Mouse (Mus musculus) bone marrow macrophage, adult 2 months (primary cell): Measurements from ENCODE around the gene Klra2. TPM values are rescaled to one million over a fixed set of nuclear protein-coding genes. Genes with fewer than 3 reads are reported as not detected.
"Not testable (repeated sequence)": the region's sequence is repeated elsewhere in the genome, so short reads cannot be mapped to it uniquely, and the experiment has no call there.

ENCODE experiments used
- H3K27ac ChIP-seq: 2 replicates; pipeline ENCODE4 v1.5.1; 2012; ENCODE audit warnings: low read depth, low read length; ENCODE audit not compliant: insufficient read depth
- H3K4me1 ChIP-seq: 2 replicates; pipeline ENCODE4 v1.6.1; 2012; ENCODE audit warnings: low read length; ENCODE audit not compliant: control insufficient read depth, insufficient read depth
- H3K4me3 ChIP-seq: 2 replicates; pipeline ENCODE4 v1.5.1; 2012; ENCODE audit warnings: mild to moderate bottlenecking, low read length, moderate library complexity; ENCODE audit not compliant: insufficient read depth
- CTCF ChIP-seq: IDR thresholded peaks from 2 replicates; pipeline ENCODE4 v1.5.1; 2012; ENCODE audit warnings: low read depth, mild to moderate bottlenecking, low read length, moderate library complexity
- POLR2A ChIP-seq: IDR thresholded peaks from 2 replicates; pipeline ENCODE4 v1.6.1; 2012; ENCODE audit warnings: mild to moderate bottlenecking, low read depth, low read length, borderline replicate concordance
- polyA plus RNA-seq: library from polyadenylated mRNA; stranded (reverse); fragments of >200 nt; gene quantifications from 2 replicates; pipeline ENCODE4 v1.2.4, GENCODE M21; 2012; ENCODE audit not compliant: missing spikeins, insufficient read depth, insufficient read length

The Klra2 gene
- polyA plus RNA-seq = 4.5 and 5.3 TPM in 2 replicates

GRCm38 (mm10) chr6:131247206-131247605 lies at the start of gene Klra2:
Gene Klra2, minus strand, starts transcription at chr6:131247362.
- peaks cover 21% of the 10 kb centered on the region for H3K4me1 ChIP-seq
- TF ChIP-seq POLR2A (no peak), CTCF (no peak)
- no peak within 1 kb of the TSS; the same call in 1 of the 2 replicates for H3K4me3 ChIP-seq
- peak within 1 kb of the TSS; percentile 40 for H3K27ac ChIP-seq

- Histone ChIP-seq H3K4me1 (peaks cover 8% of the 10 kb centered on the region), H3K27ac (no peak overlapping the region), H3K4me3 (no peak overlapping the region)
- no peak for TF ChIP-seq POLR2A
- TF ChIP-seq CTCF = no peak
Observed at GRCm38 (mm10) chr6:131294435-131295112, 47.4 kb upstream of the Klra2 start.

- peaks cover 8% of the 10 kb centered on the region for H3K4me1 ChIP-seq
- no peak overlapping the region for H3K4me3 ChIP-seq
- H3K27ac ChIP-seq = no peak overlapping the region
- TF ChIP-seq POLR2A (no peak), CTCF (no peak)
Observed at GRCm38 (mm10) chr6:131293916-131294315, 46.8 kb upstream of the Klra2 start.

- Histone ChIP-seq H3K27ac (no peak within 1 kb of the TSS), H3K4me1 (peaks cover 8% of the 10 kb centered on the region), H3K4me3 (peak within 1 kb of the TSS; percentile 85)
- no peak for TF ChIP-seq CTCF
- no peak for TF ChIP-seq POLR2A
Observed at GRCm38 (mm10) chr6:131292991-131293788, 46.0 kb upstream of the Klra2 start, which contains the start of gene Magohb. Gene Magohb, minus strand, starts transcription at chr6:131293244.

- no peak for TF ChIP-seq POLR2A
- TF ChIP-seq CTCF = no peak
- H3K4me3 ChIP-seq = peak overlapping the region; percentile 85
- no peak overlapping the region for H3K27ac ChIP-seq
- peaks cover 8% of the 10 kb centered on the region for H3K4me1 ChIP-seq
Observed at GRCm38 (mm10) chr6:131292276-131292990, 45.3 kb upstream of the Klra2 start.

GRCm38 (mm10) chr6:131290430-131290829 lies 43.3 kb upstream of the Klra2 start:
- no peak for TF ChIP-seq POLR2A
- peak; percentile 44; the same call in 1 of the 2 replicates for TF ChIP-seq CTCF
- Histone ChIP-seq H3K4me1 (peaks cover 8% of the 10 kb centered on the region), H3K4me3 (no peak overlapping the region)

GRCm38 (mm10) chr6:131278160-131278559 lies 31.0 kb upstream of the Klra2 start:
- not testable (repeated sequence) for H3K4me3 ChIP-seq, H3K27ac ChIP-seq
- peaks cover 12% of the 10 kb centered on the region for H3K4me1 ChIP-seq

More at GRCm38 (mm10) chr6:131290430-131290829, 43.3 kb upstream of the Klra2 start:
- H3K27ac ChIP-seq = no peak overlapping the region

GRCm38 (mm10) chr6:131276659-131277058 lies 29.5 kb upstream of the Klra2 start:
- Histone ChIP-seq H3K4me3 (no peak overlapping the region), H3K4me1 (peaks cover 19% of the 10 kb centered on the region), H3K27ac (no peak overlapping the region)
- TF ChIP-seq CTCF = no peak
- no peak for TF ChIP-seq POLR2A

GRCm38 (mm10) chr6:131272311-131272710 lies 25.1 kb upstream of the Klra2 start:
- H3K27ac ChIP-seq = peak overlapping the region; percentile 30; the same call in 1 of the 2 replicates
- TF ChIP-seq CTCF = no peak
- TF ChIP-seq POLR2A = no peak
- peaks cover 22% of the 10 kb centered on the region for H3K4me1 ChIP-seq
- no peak overlapping the region for H3K4me3 ChIP-seq
